Mouse (Mus musculus) limb, embryonic 15.5 days (tissue): Measurements from ENCODE around the gene Best1. TPM values are rescaled to one million over a fixed set of nuclear protein-coding genes. Genes with fewer than 3 reads are reported as not detected.

Source experiments
- ATAC-seq: fragments of 200-750 bp; cut with Nextera tagmentation; 2 replicates; pipeline ENCODE4 v1.8.0; 2017; ENCODE audit warnings: low read depth, moderate TSS enrichment; ENCODE audit not compliant: insufficient number of reproducible peaks, low FRiP score, low TSS enrichment
- H3K27ac ChIP-seq: fragments of 300-500 bp; sonication (generic); 2 replicates; pipeline ENCODE4 v1.5.1; 2015; ENCODE audit warnings: moderate library complexity, mild to moderate bottlenecking, inconsistent platforms
- H3K27me3 ChIP-seq: fragments of 300-500 bp; sonication (generic); 2 replicates; pipeline ENCODE4 v1.6.1; 2015; ENCODE audit warnings: inconsistent platforms
- H3K36me3 ChIP-seq: fragments of 300-500 bp; sonication (generic); 2 replicates; pipeline ENCODE4 v1.6.1; 2015; ENCODE audit warnings: inconsistent platforms
- H3K4me1 ChIP-seq: fragments of 300-500 bp; sonication (generic); 2 replicates; pipeline ENCODE4 v1.6.1; 2015; ENCODE audit warnings: inconsistent platforms
- H3K4me2 ChIP-seq: fragments of 300-500 bp; sonication (generic); 2 replicates; pipeline ENCODE4 v1.6.1; 2015; ENCODE audit warnings: mild to moderate bottlenecking, inconsistent platforms
- H3K4me3 ChIP-seq: fragments of 300-500 bp; sonication (generic); 2 replicates; pipeline ENCODE4 v1.5.1; 2015; ENCODE audit warnings: mild to moderate bottlenecking, inconsistent platforms
- H3K9ac ChIP-seq: fragments of 300-500 bp; sonication (generic); 2 replicates; pipeline ENCODE4 v1.6.1; 2015; ENCODE audit warnings: inconsistent platforms
- H3K9me3 ChIP-seq: fragments of 300-500 bp; sonication (generic); 2 replicates; pipeline ENCODE4 v1.6.1; 2016; ENCODE audit warnings: inconsistent platforms
- WGBS: fragments of 180-500 bp; shearing (Covaris S2); methylation state at CpG from one replicate; pipeline ENCODE4 v1.1.7; 2015; 5-methylcytosine and 5-hydroxymethylcytosine counted together
- polyA plus RNA-seq: library from polyadenylated mRNA; unstranded; fragments of >200 nt; fragmentation: Nextera tagmentation; extraction: Ambion mirVana; gene quantifications from 2 replicates; pipeline ENCODE4 v1.2.1, GENCODE M21; 2015

Gene Best1
- polyA plus RNA-seq, 1 experiment from 2014 or later: 1.9 TPM

DNA sequence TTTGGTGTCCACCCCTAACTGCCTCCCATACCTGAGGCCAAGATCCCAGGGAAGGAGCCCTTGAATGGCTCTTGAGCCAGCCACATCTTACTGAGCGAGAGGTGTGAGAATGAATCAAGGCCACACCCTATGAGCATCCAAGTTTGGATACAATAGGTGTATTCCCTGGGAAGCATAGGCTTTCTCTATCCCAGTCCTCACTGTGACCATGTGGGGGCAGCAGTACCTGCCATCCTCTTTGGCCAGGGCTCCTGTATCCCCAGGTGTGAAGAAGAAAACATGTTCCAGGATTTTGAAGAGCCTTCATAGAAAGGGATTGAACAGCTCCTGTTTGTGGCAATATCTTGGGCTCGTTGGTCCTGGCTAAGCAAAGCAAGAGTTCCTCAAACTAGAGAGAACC is 38.2 kb upstream of the Best1 start:
- no peaks in the 10 kb centered on the region for H3K9me3 ChIP-seq
- no peak overlapping the region for H3K4me3 ChIP-seq
- H3K9ac ChIP-seq: no peak overlapping the region
- no peak overlapping the region for H3K27ac ChIP-seq
- H3K4me1 ChIP-seq: peaks cover 43% of the 10 kb centered on the region
- H3K4me2 ChIP-seq: no peak overlapping the region
- WGBS: 78% methylated on average over 2 of the region's 2 CpGs
- H3K27me3 ChIP-seq: no peaks in the 10 kb centered on the region; the same call in 1 of the 2 replicates
- ATAC-seq: no peak
- H3K36me3 ChIP-seq: peaks cover 8% of the 10 kb centered on the region; the same call in 1 of the 2 replicates

DNA sequence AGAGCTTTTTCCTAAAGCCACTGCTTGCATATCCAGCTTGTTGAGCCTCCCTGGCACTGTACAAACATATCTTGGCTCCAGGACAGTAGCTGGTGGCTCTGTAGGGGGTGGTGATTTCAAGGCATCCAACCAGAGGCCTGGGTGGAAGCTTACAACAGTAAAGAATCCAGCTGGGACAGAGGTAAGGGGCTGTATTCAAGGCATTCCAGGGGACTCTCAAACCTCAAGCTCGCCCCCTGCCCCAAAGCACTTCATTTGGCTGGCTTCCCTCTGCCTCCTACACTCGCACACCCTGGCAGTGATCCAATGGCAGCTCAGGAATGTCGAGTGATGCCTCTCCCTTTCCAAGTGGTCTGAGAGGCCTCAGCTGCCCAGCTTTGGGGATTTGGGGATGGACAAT is 37.5 kb upstream of the Best1 start:
- H3K4me3 ChIP-seq: no peak overlapping the region
- peaks cover 8% of the 10 kb centered on the region; the same call in 1 of the 2 replicates for H3K36me3 ChIP-seq
- H3K27ac ChIP-seq: peak overlapping the region; percentile 61
- H3K9me3 ChIP-seq: no peaks in the 10 kb centered on the region
- ATAC-seq: no peak
- 6% methylated on average over 3 of the region's 3 CpGs for WGBS
- H3K4me2 ChIP-seq: 0 out of 2 replicates have a peak overlapping the region, but pooled peaks have one; percentile 2
- H3K27me3 ChIP-seq: no peaks in the 10 kb centered on the region; the same call in 1 of the 2 replicates
- peaks cover 40% of the 10 kb centered on the region for H3K4me1 ChIP-seq
- H3K9ac ChIP-seq: no peak overlapping the region

DNA sequence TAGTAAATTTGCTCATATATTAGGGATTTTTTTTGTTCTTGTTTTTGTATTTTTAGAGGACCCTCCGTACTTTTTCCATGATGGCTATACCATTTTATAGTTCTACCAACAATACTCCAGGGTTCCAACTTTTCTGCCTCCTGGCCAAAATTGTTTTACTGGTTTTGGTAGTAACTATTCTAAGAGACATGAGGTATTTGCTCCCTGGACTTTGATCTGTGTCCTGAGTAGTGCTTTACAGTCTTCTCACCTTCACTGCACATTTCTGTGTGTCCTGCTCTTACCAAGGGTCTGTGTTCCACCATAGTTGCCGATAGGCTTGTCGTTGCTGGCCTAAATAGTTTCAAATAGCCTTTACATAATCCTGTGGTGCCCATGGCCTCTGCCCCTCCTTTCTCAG is 36.9 kb upstream of the Best1 start:
- no peak overlapping the region for H3K4me2 ChIP-seq
- H3K9me3 ChIP-seq: no peaks in the 10 kb centered on the region
- no peak overlapping the region for H3K4me3 ChIP-seq
- 74% methylated on average over 3 of the region's 3 CpGs for WGBS
- H3K9ac ChIP-seq: no peak overlapping the region
- H3K27me3 ChIP-seq: no peaks in the 10 kb centered on the region; the same call in 1 of the 2 replicates
- H3K4me1 ChIP-seq: peaks cover 40% of the 10 kb centered on the region
- ATAC-seq: no peak
- H3K36me3 ChIP-seq: peaks cover 8% of the 10 kb centered on the region; the same call in 1 of the 2 replicates
- peak overlapping the region; percentile 61 for H3K27ac ChIP-seq

DNA sequence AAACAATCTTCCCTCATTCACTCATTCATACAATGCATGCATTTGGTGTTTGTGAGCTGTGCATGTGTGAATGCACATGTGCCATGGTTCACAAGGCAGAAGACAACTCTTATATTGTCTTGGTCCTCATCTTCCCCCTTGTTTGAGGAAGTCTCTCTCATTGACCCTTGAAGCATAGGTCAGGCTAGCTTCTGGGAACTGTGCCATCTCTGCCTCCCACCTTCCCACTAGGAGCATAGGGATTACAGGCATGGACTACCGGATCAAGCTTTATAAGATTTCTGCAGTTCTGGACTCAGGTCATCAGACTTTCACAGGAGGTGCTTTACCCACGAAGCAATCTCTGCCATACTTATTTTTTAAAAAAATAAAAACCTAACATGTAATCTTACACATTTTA is 36.1 kb upstream of the Best1 start:
- H3K4me2 ChIP-seq: no peak overlapping the region
- H3K27me3 ChIP-seq: no peaks in the 10 kb centered on the region; the same call in 1 of the 2 replicates
- H3K9ac ChIP-seq: no peak overlapping the region
- WGBS: 68% methylated on average over 2 of the region's 2 CpGs
- no peak overlapping the region for H3K27ac ChIP-seq
- peaks cover 13% of the 10 kb centered on the region; the same call in 1 of the 2 replicates for H3K36me3 ChIP-seq
- H3K4me1 ChIP-seq: peaks cover 36% of the 10 kb centered on the region
- H3K4me3 ChIP-seq: no peak overlapping the region
- no peaks in the 10 kb centered on the region for H3K9me3 ChIP-seq
- no peak for ATAC-seq

DNA sequence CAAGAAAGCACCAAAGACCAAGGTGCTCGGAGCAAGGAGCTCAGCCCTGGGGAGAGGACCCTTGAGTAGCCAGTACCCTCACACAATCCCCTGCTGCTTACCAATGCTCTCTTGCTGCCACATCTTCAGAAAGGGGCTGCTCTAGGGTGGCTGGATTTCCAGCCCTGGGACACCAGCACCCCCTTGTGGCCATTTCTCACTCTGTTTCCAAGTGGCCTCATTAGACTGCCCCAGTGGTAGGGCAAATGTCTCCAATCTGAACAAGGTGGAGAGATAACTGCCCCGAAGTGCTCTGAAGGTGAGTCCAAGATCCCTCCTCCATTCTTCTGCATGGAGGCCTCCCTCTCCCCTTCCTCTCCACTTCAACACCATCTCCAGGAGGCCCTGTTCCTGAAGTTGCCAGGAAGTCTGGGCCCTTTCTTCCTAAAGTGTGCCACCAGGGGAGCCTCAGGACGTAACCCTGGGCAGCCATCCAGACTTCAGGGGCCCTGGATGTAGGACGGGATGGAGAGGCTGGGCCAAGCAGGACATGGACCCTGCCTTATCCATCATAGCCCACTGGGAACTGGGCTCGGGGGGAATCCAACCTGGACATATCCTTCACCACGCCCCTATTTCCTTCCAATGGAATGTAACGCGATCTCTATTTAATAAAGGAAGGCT is 33.5 kb upstream of the Best1 start:
- 54% methylated on average over 8 of the region's 8 CpGs for WGBS
- Histone ChIP-seq H3K4me3 (no peak overlapping the region), H3K36me3 (peaks cover 17% of the 10 kb centered on the region), H3K4me1 (peaks cover 20% of the 10 kb centered on the region), H3K27me3 (no peaks in the 10 kb centered on the region), H3K9ac (no peak overlapping the region), H3K27ac (no peak overlapping the region), H3K4me2 (no peak overlapping the region), H3K9me3 (no peaks in the 10 kb centered on the region)
- peak; percentile 56 for ATAC-seq

DNA sequence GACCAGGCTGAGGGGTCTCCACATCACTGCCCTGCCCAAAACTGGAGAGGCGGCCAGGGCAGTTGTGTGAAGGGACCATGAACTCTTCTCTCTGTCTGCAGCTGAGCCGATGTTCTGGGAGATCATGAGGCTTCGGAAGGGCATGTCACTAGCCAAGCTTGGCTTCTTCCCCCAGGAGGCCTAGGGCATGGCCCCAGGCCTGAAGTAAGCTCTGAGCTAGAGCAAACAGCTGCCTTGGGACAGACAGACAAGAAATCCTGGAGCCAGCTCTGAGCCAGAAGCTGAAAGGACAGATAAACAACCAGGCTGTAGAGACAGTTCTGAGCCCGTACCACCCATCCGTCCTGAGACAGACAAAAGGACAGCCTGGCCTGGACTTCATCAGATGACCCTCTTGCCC is 32.9 kb upstream of the Best1 start:
- H3K27ac ChIP-seq: no peak overlapping the region
- H3K9ac ChIP-seq: no peak overlapping the region
- H3K4me2 ChIP-seq: no peak overlapping the region
- 90% methylated on average over 5 of the region's 5 CpGs for WGBS
- H3K9me3 ChIP-seq: no peaks in the 10 kb centered on the region
- H3K4me3 ChIP-seq: no peak overlapping the region
- no peak for ATAC-seq
- H3K27me3 ChIP-seq: no peaks in the 10 kb centered on the region
- peaks cover 23% of the 10 kb centered on the region for H3K36me3 ChIP-seq
- H3K4me1 ChIP-seq: peaks cover 18% of the 10 kb centered on the region

DNA sequence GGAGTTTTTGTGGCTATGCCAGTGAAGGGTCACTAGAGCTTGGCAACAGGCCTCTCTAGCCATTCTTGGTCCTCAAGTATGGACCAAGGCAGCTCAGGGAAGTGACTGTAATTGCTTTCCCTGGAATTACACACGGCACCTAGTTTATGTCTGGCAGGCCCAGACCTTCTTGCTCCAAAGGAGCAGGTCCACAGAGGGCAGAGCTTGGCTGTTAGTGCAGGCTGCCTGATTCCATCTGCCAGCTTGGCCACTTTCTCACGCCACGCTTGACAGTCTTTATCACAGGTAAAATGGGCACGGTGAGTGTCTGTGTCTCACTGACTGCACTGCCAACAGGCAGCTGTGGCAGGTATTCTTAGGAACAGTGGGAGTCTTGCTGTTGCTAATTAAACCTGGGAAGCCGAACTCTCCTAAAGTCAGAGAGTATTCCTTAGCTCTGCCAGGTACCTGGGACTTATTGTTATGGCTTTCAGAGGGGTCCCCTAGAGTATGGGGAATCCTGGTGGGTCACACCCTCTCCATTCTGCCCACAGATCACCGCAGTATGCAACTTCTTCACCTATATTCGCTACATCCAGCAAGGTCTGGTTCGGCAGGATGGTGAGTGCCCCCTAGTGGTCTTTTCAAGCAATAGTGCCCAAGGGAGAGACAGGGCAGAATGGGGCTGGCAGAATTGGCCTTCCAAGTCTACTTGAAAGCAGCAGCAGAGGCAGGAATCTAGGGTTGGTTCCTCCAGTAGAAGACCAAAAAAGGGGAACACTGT is 32.0 kb upstream of the Best1 start:
- Histone ChIP-seq H3K36me3 (peaks cover 32% of the 10 kb centered on the region), H3K9me3 (no peaks in the 10 kb centered on the region)

DNA sequence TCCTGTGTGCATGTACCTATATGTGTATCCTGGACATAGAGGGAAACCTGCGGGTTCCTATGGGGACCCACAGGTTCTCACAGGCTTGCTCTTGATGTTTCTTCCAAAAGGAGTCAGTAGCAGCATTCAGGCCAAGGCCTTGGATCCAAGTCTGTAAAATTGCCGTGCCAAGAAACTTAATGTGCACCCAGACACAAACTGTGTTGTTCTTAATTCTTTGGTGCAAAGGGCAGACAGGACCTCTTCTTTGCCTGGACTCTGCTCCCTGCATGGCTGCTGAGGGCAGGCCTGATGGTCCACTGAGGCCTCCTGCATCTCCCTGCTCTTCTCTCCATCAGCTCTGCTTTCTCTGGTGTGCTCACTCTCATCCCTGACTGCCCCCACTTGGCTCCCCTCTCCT is 28.3 kb upstream of the Best1 start:
- H3K36me3 ChIP-seq: peaks cover 38% of the 10 kb centered on the region
- no peak for ATAC-seq
- 91% methylated on average over 2 of the region's 2 CpGs for WGBS

More for the DNA sequence above, 32.0 kb upstream of the Best1 start:
- Histone ChIP-seq H3K27me3 (no peaks in the 10 kb centered on the region), H3K4me3 (no peak overlapping the region), H3K4me2 (no peak overlapping the region), H3K9ac (no peak overlapping the region), H3K27ac (no peak overlapping the region), H3K4me1 (peaks cover 8% of the 10 kb centered on the region)
- no peak for ATAC-seq
- WGBS: 38% methylated on average over 8 of the region's 8 CpGs

DNA sequence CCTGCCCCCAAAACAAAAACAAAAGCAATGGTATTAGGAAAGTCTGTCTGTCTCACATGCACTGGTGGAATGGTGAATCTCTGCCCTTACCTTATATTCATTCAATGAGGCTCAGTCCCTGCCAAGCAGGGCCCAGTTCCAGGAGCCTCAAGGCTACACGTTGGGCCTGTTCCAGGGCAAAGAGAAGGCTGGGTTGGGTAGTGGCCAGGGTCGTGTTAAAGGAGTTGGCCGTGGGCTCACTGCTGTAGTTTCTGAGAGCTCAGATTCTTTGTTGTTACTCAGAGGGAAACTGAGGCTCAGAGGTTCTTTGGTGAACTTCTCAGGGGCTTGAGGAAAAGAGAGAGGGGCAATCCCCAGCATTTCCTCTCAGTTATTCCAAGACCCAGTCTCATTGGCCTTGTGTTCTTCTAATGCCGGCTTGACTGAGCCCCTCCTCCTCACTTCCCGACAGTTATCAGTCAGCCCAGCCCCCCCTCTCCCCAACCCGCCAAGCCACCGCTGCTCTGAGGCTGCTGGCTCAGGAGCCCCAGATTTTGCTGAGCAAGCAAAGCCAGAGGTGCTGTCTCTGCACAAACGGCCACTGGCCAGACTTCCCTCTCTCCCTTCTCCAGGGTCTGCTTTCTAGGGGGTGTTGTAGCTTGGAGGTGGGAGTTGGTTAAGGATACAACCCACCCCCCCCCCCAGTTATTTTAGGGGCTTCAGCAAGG is 23.9 kb upstream of the Best1 start:
- peak overlapping the region; percentile 80 for H3K27ac ChIP-seq
- H3K4me3 ChIP-seq: no peak overlapping the region
- H3K4me2 ChIP-seq: peak overlapping the region; percentile 17; the same call in 1 of the 2 replicates
- H3K4me1 ChIP-seq: peaks cover 45% of the 10 kb centered on the region
- ATAC-seq: peak; percentile 49
- H3K9me3 ChIP-seq: no peaks in the 10 kb centered on the region
- H3K27me3 ChIP-seq: no peaks in the 10 kb centered on the region
- peaks cover 33% of the 10 kb centered on the region for H3K36me3 ChIP-seq
- 9% methylated on average over 8 of the region's 8 CpGs for WGBS
- H3K9ac ChIP-seq: no peak overlapping the region

More for the DNA sequence above, 28.3 kb upstream of the Best1 start:
- Histone ChIP-seq H3K9me3 (no peaks in the 10 kb centered on the region), H3K4me3 (no peak overlapping the region), H3K27ac (no peak overlapping the region), H3K9ac (no peak overlapping the region), H3K4me1 (peaks cover 22% of the 10 kb centered on the region), H3K27me3 (no peaks in the 10 kb centered on the region), H3K4me2 (no peak overlapping the region)

DNA sequence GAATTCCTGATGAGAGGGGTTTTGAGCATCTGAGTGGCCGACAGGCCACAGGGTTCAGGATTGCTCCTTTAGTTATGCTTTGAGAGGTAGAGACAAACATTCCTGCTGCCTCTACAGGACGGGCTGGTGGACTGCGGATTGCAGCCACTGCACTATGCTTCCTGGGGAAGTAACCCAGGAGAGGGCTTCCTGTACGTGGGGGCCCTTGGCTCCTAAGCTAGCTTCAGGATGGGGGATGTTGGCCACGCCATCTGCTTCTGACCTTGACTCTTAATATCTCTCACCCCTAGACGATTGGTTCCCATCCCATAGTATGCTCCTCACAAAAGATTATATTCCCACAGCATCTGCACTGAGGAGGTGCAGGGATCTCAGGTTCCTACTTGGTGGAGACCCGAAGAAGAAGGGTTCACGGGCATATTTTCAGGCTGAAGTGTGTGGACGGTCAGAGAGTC is 21.9 kb upstream of the Best1 start:
- 61% methylated on average over 9 of the region's 9 CpGs for WGBS
- no peaks in the 10 kb centered on the region for H3K27me3 ChIP-seq
- no peak overlapping the region for H3K4me3 ChIP-seq
- peak overlapping the region; percentile 63 for H3K27ac ChIP-seq
- no peak overlapping the region for H3K9ac ChIP-seq
- peaks cover 14% of the 10 kb centered on the region for H3K36me3 ChIP-seq
- no peak overlapping the region for H3K4me2 ChIP-seq
- no peak for ATAC-seq
- H3K9me3 ChIP-seq: no peaks in the 10 kb centered on the region
- peaks cover 62% of the 10 kb centered on the region for H3K4me1 ChIP-seq

DNA sequence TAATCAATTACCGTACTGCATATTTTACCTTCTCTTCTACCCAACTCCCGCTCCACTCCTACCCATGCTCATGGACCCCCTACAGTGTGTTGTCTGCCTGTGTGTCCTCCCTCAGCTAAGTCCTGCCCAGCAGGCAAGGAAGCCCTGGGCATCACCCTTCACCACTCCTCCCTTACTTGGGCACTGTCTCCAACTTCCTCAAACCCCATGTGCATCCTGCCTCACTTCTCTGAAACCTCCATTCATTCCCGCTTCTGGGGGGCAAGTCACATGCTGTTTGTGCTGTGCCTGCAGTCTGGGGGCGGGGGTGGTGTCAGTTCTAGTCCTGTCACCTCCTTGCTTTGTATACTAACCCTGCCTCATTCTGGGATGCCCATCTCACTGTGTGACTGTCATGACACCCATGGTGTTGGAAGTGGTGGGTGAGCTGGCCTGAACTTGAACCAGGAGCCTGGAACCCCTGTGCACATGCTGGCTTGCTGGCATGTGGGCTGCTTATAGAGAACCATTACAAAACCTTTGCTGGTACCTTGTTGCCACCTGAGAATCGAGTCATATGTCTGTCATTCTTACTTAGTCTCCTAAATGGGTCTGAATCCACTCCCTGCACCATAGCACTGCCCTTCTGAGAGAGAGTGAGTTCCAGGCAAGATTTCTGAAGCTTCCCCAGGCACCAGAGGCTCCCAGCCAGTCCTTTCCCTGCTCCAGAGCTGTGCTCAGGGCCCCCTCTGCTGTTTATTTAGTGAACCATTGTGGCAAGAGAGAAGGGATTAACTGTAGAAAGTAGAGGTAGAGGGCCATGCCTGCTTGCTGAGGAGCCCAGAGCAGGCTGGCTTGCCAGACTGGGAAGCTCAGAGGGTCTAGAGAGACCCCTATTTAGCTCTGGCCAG is 21.2 kb upstream of the Best1 start:
- no peak overlapping the region for H3K4me2 ChIP-seq
- WGBS: 74% methylated on average over 5 of the region's 5 CpGs
- H3K9ac ChIP-seq: no peak overlapping the region
- peaks cover 68% of the 10 kb centered on the region for H3K4me1 ChIP-seq
- H3K27me3 ChIP-seq: no peaks in the 10 kb centered on the region
- peak overlapping the region; percentile 63 for H3K27ac ChIP-seq
- H3K36me3 ChIP-seq: peaks cover 7% of the 10 kb centered on the region
- H3K4me3 ChIP-seq: no peak overlapping the region
- H3K9me3 ChIP-seq: no peaks in the 10 kb centered on the region
- ATAC-seq: no peak
